Mouse (Mus musculus) heart, adult 2 months (tissue): ENCODE measurements around the gene Recql.

ENCODE experiments used
- CTCF ChIP-seq: fragments of 200-600 bp; IDR thresholded peaks from 2 replicates; pipeline ENCODE4 v1.8.1; 2022; ENCODE audit warnings: antibody characterized with exemption, mild to moderate bottlenecking, moderate library complexity
- EP300 ChIP-seq: fragments of 200-500 bp; IDR thresholded peaks from 2 replicates; pipeline ENCODE4 v1.6.1; 2011; ENCODE audit warnings: low read depth, low read length, control low read depth; ENCODE audit not compliant: insufficient read depth
- POLR2A ChIP-seq: fragments of 200-500 bp; IDR thresholded peaks from 2 replicates; pipeline ENCODE4 v1.6.1; 2011; ENCODE audit warnings: mild to moderate bottlenecking, low read depth, low read length, control low read depth; ENCODE audit not compliant: insufficient read depth

DNA sequence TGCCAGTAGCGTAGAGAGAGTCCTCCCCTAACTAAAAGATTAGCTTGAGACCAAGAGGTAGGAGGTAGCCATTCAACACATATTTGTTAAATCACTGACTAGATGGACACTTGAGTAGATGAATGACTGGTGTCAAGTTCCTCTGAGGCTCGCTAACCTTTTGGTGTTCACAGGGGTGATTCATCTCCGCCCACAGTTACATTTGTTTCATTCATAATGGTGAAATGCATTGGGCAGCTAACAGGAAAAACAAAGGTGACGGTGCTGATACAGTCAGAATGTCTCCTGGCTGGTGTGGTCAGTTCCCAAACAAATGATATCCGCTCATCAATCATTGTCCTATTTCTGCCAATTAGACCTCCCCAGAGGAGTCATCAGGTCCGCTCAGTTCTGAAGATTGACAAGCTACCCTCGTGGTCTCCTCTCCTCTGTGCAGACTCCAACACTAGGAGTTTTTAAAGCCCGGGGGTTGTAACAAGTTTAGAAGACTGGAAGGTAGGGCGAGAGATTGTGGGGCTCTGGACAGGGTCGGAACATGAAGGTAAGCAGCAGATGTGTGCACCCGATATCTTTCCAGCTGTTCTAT lies 26.1 kb upstream of the Recql start, which contains the start of gene Spx:
- no peak for TF ChIP-seq POLR2A
- TF ChIP-seq CTCF = no peak
- TF ChIP-seq EP300 = no peak
